Mouse (Mus musculus) liver, postnatal 0 days (tissue): ENCODE results near the gene Snx8.

ENCODE experiments used
- CTCF ChIP-seq: sonication (generic); IDR thresholded peaks from 2 replicates; pipeline ENCODE4 v1.5.1; 2016; ENCODE audit warnings: antibody characterized with exemption, low read depth
- EP300 ChIP-seq: IDR thresholded peaks from 2 replicates; pipeline ENCODE4 v1.6.1; 2016; ENCODE audit warnings: antibody characterized with exemption, low read depth, mild to moderate bottlenecking

GRCm38 (mm10) chr5:140331615-140332512 lies 57.2 kb downstream of the Snx8 start, which contains the start of gene Mrm2:
- TF ChIP-seq EP300 (peak; percentile 19; the same call in 1 of the 2 replicates), CTCF (peak; percentile 93)
